Mouse (Mus musculus) gastrocnemius, adult 2 months (tissue): ENCODE measurements around the gene Med17. TPM values are rescaled to one million over a fixed set of nuclear protein-coding genes. Genes with fewer than 3 reads are reported as not detected.
A peak's percentile ranks its signal among the peaks of the same experiment; 100 is the strongest.

ENCODE experiments used
- DNase-seq: peaks from one replicate; pipeline ENCODE4 v3.0.0; 2022
- H3K27ac ChIP-seq: fragments of 200-600 bp; 2 replicates; pipeline ENCODE4 v1.8.1; 2022; ENCODE audit warnings: mild to moderate bottlenecking
- H3K4me3 ChIP-seq: fragments of 200-600 bp; 2 replicates; pipeline ENCODE4 v1.8.1; 2022; ENCODE audit warnings: mild to moderate bottlenecking, moderate library complexity
- CTCF ChIP-seq: fragments of 200-600 bp; IDR thresholded peaks from 2 replicates; pipeline ENCODE4 v1.8.1; 2022; ENCODE audit warnings: antibody characterized with exemption, mild to moderate bottlenecking, moderate library complexity
- intact Hi-C: fragments of 180-260 bp; cut with DNase I; formaldehyde crosslinking; loops from one replicate; pipeline ENCODE4 v1.15.1; 2025
- total RNA-seq, 2 experiments: library from RNA; stranded (reverse); gene quantifications; 2 replicates each; pipeline ENCODE4 v1.2.3; 2021

Gene Med17
- total RNA-seq, 2 experiments from 2014 or later: 6.5 to 11.7 TPM

- Histone ChIP-seq H3K27ac (peak overlapping the region; percentile 93), H3K4me3 (peak overlapping the region; percentile 89)
- DNase-seq: no peak
- intact Hi-C loops: no loop called here
- TF ChIP-seq CTCF: no peak
These were observed 537 bp downstream of the Med17 start for GRCm38 (mm10) chr9:15279139-15279648.

GRCm38 (mm10) chr9:15278343-15278742 lies 1.4 kb downstream of the Med17 start:
- TF ChIP-seq CTCF: no peak
- DNase-seq: no peak
- Histone ChIP-seq H3K4me3 (no peak overlapping the region), H3K27ac (no peak overlapping the region)
- intact Hi-C loops: no loop called here

- no peak for DNase-seq
- no peak overlapping the region for H3K27ac ChIP-seq
- intact Hi-C loops: no loop called here
- TF ChIP-seq CTCF: no peak
- no peak overlapping the region for H3K4me3 ChIP-seq
These were observed 2.9 kb downstream of the Med17 start for GRCm38 (mm10) chr9:15276855-15277254.

- no peak overlapping the region for H3K4me3 ChIP-seq
- TF ChIP-seq CTCF: no peak
- intact Hi-C loops: no loop called here
- no peak overlapping the region for H3K27ac ChIP-seq
- DNase-seq: no peak
These were observed 5.8 kb downstream of the Med17 start for GRCm38 (mm10) chr9:15273981-15274380.

GRCm38 (mm10) chr9:15263487-15263886 lies 16.2 kb downstream of the Med17 start:
- intact Hi-C loops: no loop called here
- Histone ChIP-seq H3K27ac (no peak overlapping the region), H3K4me3 (no peak overlapping the region)
- DNase-seq: no peak
- no peak for TF ChIP-seq CTCF

- no peak for DNase-seq
- TF ChIP-seq CTCF: no peak
- H3K27ac ChIP-seq: no peak overlapping the region
- H3K4me3 ChIP-seq: no peak overlapping the region
- intact Hi-C loops: no loop called here
These were observed 17.8 kb downstream of the Med17 start for GRCm38 (mm10) chr9:15261980-15262379.

GRCm38 (mm10) chr9:15256214-15256613 lies 23.5 kb downstream of the Med17 start:
- no peak for DNase-seq
- no peak for TF ChIP-seq CTCF
- H3K4me3 ChIP-seq: no peak overlapping the region
- H3K27ac ChIP-seq: no peak overlapping the region
- intact Hi-C loops: no loop called here

GRCm38 (mm10) chr9:15254501-15254900 lies 25.2 kb downstream of the Med17 start:
- DNase-seq: no peak
- no peak for TF ChIP-seq CTCF
- Histone ChIP-seq H3K4me3 (no peak overlapping the region), H3K27ac (no peak overlapping the region)
- intact Hi-C loops: no loop called here

GRCm38 (mm10) chr9:15252196-15252595 lies 27.5 kb downstream of the Med17 start:
- DNase-seq: no peak
- TF ChIP-seq CTCF: no peak
- H3K4me3 ChIP-seq: no peak overlapping the region
- intact Hi-C loops: no loop called here
- H3K27ac ChIP-seq: no peak overlapping the region

- Histone ChIP-seq H3K27ac (no peak overlapping the region), H3K4me3 (no peak overlapping the region)
- intact Hi-C loops: no loop called here
- TF ChIP-seq CTCF: no peak
- no peak for DNase-seq
These were observed 29.4 kb downstream of the Med17 start for GRCm38 (mm10) chr9:15250376-15250775.

- Histone ChIP-seq H3K27ac (no peak overlapping the region), H3K4me3 (no peak overlapping the region)
- no peak for TF ChIP-seq CTCF
- intact Hi-C loops: no loop called here
- DNase-seq: no peak
These were observed 34.2 kb downstream of the Med17 start for GRCm38 (mm10) chr9:15245319-15246075.

- no peak for TF ChIP-seq CTCF
- no peak overlapping the region for H3K27ac ChIP-seq
- no peak overlapping the region for H3K4me3 ChIP-seq
- intact Hi-C loops: no loop called here
- no peak for DNase-seq
These were observed 37.6 kb downstream of the Med17 start for GRCm38 (mm10) chr9:15242130-15242529.

GRCm38 (mm10) chr9:15241596-15241939 lies 38.2 kb downstream of the Med17 start:
- H3K27ac ChIP-seq: no peak overlapping the region
- TF ChIP-seq CTCF: peak; percentile 58
- intact Hi-C loops: no loop called here
- peak; percentile 33 for DNase-seq
- no peak overlapping the region for H3K4me3 ChIP-seq
